Mouse (Mus musculus): ENCODE results near the gene Vmn1r225.
"Not testable (repeated sequence)": the region's sequence is repeated elsewhere in the genome, so short reads cannot be mapped to it uniquely, and the experiment has no call there.

The Vmn1r225 gene

DNA sequence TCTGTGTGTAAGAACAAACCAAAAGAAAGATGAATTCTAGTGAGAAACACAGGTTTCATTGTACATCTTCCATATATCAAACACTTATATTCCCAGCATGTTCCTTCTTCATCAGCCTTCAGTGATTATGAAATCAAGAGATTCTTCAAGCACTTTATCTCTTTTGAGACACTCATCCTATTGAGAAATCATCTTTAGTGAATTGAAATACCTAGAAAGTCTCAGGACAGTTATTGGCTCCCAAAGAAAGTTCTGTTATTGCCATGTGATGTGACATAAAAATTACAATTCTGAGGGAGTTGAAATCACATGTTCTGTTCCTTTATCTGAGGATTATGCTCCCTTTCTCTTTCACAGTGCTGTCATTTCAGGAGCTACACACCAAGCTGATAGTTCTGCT is at the start of gene Vmn1r225:
Gene Vmn1r225, plus strand, starts transcription at position 301 of the 400 bp plus-strand sequence.
- no peak for DNase-seq (ENCODE audit: low spot score in 2 of 2)

GRCm38 (mm10) chr17:20473311-20473710 is 24.6 kb upstream of the Vmn1r225 start:
- no peak for DNase-seq (ENCODE audit: low spot score in 2 of 2)

DNA sequence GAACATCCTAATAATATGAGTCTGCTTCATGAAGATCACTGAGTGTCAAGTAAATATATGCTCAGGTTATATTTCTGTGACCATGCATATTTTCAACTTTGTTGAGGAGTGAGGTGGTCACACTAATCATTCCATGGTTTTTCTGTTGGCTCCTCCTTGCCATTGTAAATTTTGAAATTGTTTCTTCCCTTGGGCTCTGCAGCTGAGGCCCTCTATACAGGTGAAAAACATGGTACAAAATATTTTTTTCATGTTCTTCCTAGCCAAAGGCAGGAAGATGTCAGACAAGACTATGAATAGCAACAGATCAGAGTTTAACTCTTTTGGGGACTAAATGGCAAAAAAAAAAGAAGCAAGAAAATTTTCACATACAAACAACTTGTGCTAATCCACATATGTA is 16.7 kb upstream of the Vmn1r225 start, which contains the start of gene Vmn2r108:
Gene Vmn2r108, minus strand, starts transcription at position 101 of the 400 bp plus-strand sequence.
- DNase-seq (ENCODE audit: low spot score in 2 of 2), result no peak

DNA sequence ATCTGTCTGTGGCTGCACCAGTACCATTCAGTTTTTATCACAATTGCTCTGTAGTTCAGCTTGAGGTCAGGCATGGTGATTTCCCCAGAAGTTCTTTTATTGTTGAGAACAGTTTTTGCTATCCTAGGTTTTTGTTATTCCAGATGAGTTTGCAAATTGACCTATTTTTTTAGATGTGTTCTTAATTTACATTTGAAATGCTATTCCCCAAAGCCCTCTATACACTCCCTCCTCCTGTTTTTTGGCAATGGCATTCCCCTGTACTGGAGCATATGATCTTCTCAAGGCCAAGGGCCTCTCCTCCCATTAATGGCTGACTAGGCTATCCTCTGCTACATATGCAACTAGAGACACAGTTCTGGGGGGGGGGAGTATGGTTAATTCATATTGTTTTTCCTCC is 10.3 kb downstream of the Vmn1r225 start:
- DNase-seq (ENCODE audit: low spot score in 2 of 2), result not testable (repeated sequence)

Measured in frontal cortex, postnatal 25 days (tissue).